Mouse (Mus musculus) liver, embryonic 16.5 days (tissue): Measurements from ENCODE around the gene Plgrkt. TPM values are rescaled to one million over a fixed set of nuclear protein-coding genes. Genes with fewer than 3 reads are reported as not detected.

Experiments
- ATAC-seq: fragments of 200-750 bp; cut with Nextera tagmentation; 2 replicates; pipeline ENCODE4 v1.8.0; 2017; ENCODE audit warnings: low read depth, mild to moderate bottlenecking, moderate number of reproducible peaks, moderate library complexity
- H3K27ac ChIP-seq: fragments of 300-500 bp; sonication (generic); 2 replicates; pipeline ENCODE4 v1.5.1; 2014; ENCODE audit warnings: mild to moderate bottlenecking, low read length
- H3K27me3 ChIP-seq: fragments of 300-500 bp; sonication (generic); 2 replicates; pipeline ENCODE4 v1.6.1; 2014; ENCODE audit warnings: low read depth, low read length, mixed read lengths; ENCODE audit not compliant: control insufficient read depth, insufficient read depth
- H3K36me3 ChIP-seq: fragments of 300-500 bp; sonication (generic); 2 replicates; pipeline ENCODE4 v1.6.1; 2014; ENCODE audit warnings: mild to moderate bottlenecking; ENCODE audit not compliant: control insufficient read depth, insufficient read depth
- H3K4me1 ChIP-seq: fragments of 300-500 bp; sonication (generic); 2 replicates; pipeline ENCODE4 v1.6.1; 2014; ENCODE audit warnings: low read depth, low read length, mixed read lengths; ENCODE audit not compliant: control insufficient read depth
- H3K4me2 ChIP-seq: fragments of 300-500 bp; sonication (generic); 2 replicates; pipeline ENCODE4 v1.6.1; 2014; ENCODE audit warnings: low read depth, low read length, mixed read lengths
- H3K4me3 ChIP-seq: fragments of 300-500 bp; sonication (generic); 2 replicates; pipeline ENCODE4 v1.5.1; 2014; ENCODE audit warnings: low read depth, mild to moderate bottlenecking, low read length
- H3K9ac ChIP-seq: fragments of 300-500 bp; sonication (generic); 2 replicates; pipeline ENCODE4 v1.6.1; 2014; ENCODE audit warnings: low read depth, low read length
- H3K9me3 ChIP-seq: fragments of 300-500 bp; sonication (generic); replicated peaks from 2 replicates; pipeline ENCODE4 v1.6.1; 2016; ENCODE audit warnings: low read length; ENCODE audit not compliant: control insufficient read depth
- WGBS: fragments of 180-500 bp; shearing (Covaris S2); extraction: QIAGEN DNeasy Blood & Tissue Kit; methylation state at CpG from one replicate; pipeline ENCODE4 v1.1.7; 2014; ENCODE audit not compliant: insufficient replicate concordance; 5-methylcytosine and 5-hydroxymethylcytosine counted together
- polyA plus RNA-seq: library from polyadenylated mRNA; unstranded; fragments of >200 nt; fragmentation: Nextera tagmentation; extraction: Ambion mirVana; gene quantifications from 2 replicates; pipeline ENCODE4 v1.2.1, GENCODE M21; 2015

The Plgrkt gene
- polyA plus RNA-seq, 1 experiment from 2014 or later: 34.2 TPM

DNA sequence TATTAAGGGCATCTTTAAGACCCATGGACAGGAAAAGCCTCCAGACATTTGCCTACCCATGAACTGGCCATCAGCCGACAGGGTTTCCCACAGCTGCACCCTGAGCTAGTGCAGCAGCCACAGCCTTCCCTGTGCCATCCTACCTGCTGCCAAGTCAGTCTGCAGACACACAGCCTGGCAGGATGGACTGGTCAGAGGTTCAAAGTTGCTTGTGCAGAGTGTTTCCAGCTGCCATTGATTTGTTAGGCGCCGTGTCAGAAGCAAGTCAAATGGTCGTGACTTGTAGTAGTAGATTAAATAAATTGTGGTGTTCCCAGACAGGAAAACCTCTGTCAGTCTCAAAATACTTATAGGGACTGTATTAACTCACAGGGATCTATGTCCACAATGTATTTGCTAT is 36.1 kb upstream of the Plgrkt start:
- no peaks in the 10 kb centered on the region for H3K36me3 ChIP-seq
- 62% methylated on average over 4 of the region's 4 CpGs for WGBS
- no peaks in the 10 kb centered on the region for H3K9me3 ChIP-seq
- no peak overlapping the region for H3K4me2 ChIP-seq
- H3K9ac ChIP-seq: no peak overlapping the region
- no peak overlapping the region for H3K4me3 ChIP-seq
- H3K27me3 ChIP-seq: no peaks in the 10 kb centered on the region
- no peak overlapping the region for H3K27ac ChIP-seq
- no peaks in the 10 kb centered on the region for H3K4me1 ChIP-seq
- ATAC-seq: no peak

DNA sequence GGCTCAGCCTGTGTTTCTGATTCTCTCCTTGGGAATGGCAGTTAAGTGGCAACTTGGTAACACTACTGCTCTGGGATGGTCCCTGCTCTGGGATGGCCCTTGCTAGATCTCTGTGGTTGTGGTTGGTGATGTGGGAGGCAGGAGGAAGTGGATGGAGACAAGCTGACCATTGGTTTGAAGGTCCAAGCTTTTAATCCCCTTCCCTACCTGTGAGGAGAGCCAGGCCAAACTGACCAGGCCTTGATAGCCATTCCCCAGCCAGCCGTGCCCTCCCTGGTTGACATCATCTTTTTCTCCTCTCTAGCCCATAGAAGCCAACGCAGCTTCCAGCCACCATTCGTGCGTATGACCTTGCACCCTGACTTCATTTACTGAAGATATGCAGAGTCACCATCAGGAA is 35.4 kb upstream of the Plgrkt start:
- Histone ChIP-seq H3K4me3 (no peak overlapping the region), H3K9me3 (no peaks in the 10 kb centered on the region), H3K9ac (no peak overlapping the region), H3K27me3 (no peaks in the 10 kb centered on the region), H3K4me1 (no peaks in the 10 kb centered on the region), H3K4me2 (no peak overlapping the region), H3K36me3 (no peaks in the 10 kb centered on the region), H3K27ac (no peak overlapping the region)
- WGBS: 71% methylated on average over 4 of the region's 4 CpGs
- ATAC-seq: no peak

DNA sequence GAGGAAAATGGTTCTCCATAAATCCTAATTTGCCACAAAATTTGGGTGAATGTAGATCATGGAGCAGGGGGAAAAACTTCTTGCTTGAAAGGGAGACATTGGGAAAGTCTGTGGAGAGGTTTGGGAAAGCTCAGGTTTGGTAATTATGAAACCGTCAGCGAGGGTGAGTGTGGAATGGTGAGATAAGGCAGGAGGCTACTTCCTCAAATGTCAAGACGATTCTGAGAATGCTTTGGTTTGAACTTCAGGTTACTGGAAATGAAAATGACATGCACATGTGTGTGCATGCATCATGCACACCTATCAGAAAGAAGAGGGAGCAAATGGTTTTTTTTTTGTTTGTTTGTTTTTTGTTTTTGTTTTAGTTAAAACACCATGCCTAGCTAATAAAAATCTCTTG is 33.3 kb upstream of the Plgrkt start:
- ATAC-seq: no peak
- H3K4me1 ChIP-seq: no peaks in the 10 kb centered on the region
- 16% methylated on average over 3 of the region's 3 CpGs for WGBS
- no peak overlapping the region for H3K4me2 ChIP-seq
- H3K27me3 ChIP-seq: no peaks in the 10 kb centered on the region
- no peak overlapping the region for H3K27ac ChIP-seq
- H3K9me3 ChIP-seq: no peaks in the 10 kb centered on the region
- no peak overlapping the region for H3K4me3 ChIP-seq
- no peaks in the 10 kb centered on the region for H3K36me3 ChIP-seq
- no peak overlapping the region for H3K9ac ChIP-seq

DNA sequence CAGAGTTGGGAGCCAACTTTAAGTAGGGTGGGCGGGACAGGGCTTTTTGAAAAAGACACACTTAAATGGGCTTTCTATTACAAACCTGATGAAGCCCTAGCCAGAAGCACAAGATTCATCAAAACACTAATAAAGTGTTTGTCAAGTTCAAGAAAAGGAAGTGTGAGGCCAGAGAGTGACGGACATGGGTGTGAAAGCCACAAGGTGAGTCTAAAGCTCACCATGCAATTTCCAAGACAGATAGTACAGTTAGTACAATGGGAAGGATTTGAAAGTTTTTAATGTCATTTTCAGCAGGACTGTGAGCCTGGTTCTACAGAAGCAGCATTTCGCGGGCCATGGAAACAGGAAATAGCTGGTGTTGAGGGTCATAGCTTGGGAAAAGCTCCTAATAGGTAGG is 32.6 kb upstream of the Plgrkt start:
- H3K4me3 ChIP-seq: no peak overlapping the region
- ATAC-seq: no peak
- no peak overlapping the region for H3K27ac ChIP-seq
- no peaks in the 10 kb centered on the region for H3K36me3 ChIP-seq
- H3K4me2 ChIP-seq: no peak overlapping the region
- H3K9me3 ChIP-seq: no peaks in the 10 kb centered on the region
- WGBS: 50% methylated on average over 4 of the region's 4 CpGs
- H3K4me1 ChIP-seq: no peaks in the 10 kb centered on the region
- H3K9ac ChIP-seq: no peak overlapping the region
- H3K27me3 ChIP-seq: no peaks in the 10 kb centered on the region

DNA sequence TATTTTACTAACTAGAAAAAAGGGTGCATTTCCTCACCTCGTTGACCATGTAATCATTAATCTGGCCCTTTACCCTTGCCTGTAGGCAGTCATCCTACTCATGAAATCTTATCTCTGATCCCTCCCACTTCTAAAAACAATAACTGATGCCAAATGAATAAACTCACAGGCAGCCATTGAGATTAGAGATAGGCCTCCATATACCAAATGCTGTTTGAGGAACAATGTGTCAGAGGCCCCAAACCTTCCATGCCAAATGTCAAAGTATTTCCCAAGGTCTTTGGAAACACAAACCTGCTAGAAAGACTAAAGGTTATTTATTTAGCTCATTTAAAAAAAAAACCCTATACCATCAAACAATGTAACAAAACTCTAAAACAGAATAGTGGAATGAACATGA is 29.2 kb upstream of the Plgrkt start:
- no peak overlapping the region for H3K4me3 ChIP-seq
- no peaks in the 10 kb centered on the region for H3K4me1 ChIP-seq
- no peaks in the 10 kb centered on the region for H3K36me3 ChIP-seq
- no peak overlapping the region for H3K27ac ChIP-seq
- H3K27me3 ChIP-seq: no peaks in the 10 kb centered on the region
- H3K9me3 ChIP-seq: no peaks in the 10 kb centered on the region
- peak; percentile 32; the same call in 1 of the 2 replicates for ATAC-seq
- no peak overlapping the region for H3K9ac ChIP-seq
- H3K4me2 ChIP-seq: no peak overlapping the region
- WGBS: 34% methylated on average over 1 of the region's 1 CpGs

DNA sequence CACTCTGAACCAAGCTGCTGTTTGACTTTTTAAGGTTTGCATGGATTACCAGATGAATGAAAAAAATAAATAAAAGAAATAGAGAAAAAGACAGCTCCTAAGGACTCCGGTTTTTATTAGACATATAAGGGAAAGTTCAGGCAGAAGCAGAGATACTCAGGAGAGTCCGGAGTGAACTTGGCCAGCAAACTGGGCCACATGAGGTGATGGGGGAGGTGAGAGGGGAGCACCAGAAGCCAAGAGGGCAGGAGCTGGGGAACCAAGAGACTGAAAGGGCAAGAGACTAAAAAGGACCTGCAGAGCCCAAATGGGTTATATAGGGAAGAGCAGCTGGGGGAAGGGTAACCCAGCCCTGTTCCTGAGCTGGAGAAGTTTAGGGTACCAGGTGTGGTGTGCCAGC is 27.5 kb upstream of the Plgrkt start:
- 80% methylated on average over 2 of the region's 2 CpGs for WGBS
- no peak for ATAC-seq
- H3K27ac ChIP-seq: no peak overlapping the region
- H3K4me3 ChIP-seq: no peak overlapping the region
- H3K27me3 ChIP-seq: no peaks in the 10 kb centered on the region
- H3K36me3 ChIP-seq: no peaks in the 10 kb centered on the region
- no peaks in the 10 kb centered on the region for H3K9me3 ChIP-seq
- no peak overlapping the region for H3K4me2 ChIP-seq
- H3K9ac ChIP-seq: no peak overlapping the region
- H3K4me1 ChIP-seq: no peaks in the 10 kb centered on the region

DNA sequence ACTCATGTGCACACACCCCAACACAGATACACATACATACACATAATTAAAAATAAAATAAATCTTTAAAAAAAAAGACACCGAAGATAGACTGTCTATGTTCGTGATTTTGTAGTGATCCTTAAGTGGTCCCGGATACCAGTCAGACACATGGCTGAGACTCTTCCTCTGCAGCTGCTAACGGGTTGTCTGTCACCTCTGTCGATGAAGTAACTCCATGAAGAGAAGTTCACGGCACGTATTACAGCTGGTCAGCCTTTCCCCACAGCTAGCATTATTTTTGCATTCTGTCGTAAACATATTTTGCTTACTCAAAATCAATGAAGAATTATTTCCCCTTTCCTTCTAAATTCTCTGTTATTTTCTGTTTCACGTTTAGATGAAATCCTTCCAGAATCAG is 26.1 kb upstream of the Plgrkt start:
- WGBS: 68% methylated on average over 9 of the region's 9 CpGs
- no peak overlapping the region for H3K9ac ChIP-seq
- no peaks in the 10 kb centered on the region for H3K27me3 ChIP-seq
- no peak overlapping the region for H3K4me3 ChIP-seq
- no peaks in the 10 kb centered on the region for H3K4me1 ChIP-seq
- H3K27ac ChIP-seq: no peak overlapping the region
- H3K9me3 ChIP-seq: no peaks in the 10 kb centered on the region
- H3K36me3 ChIP-seq: no peaks in the 10 kb centered on the region
- no peak overlapping the region for H3K4me2 ChIP-seq
- ATAC-seq: no peak

DNA sequence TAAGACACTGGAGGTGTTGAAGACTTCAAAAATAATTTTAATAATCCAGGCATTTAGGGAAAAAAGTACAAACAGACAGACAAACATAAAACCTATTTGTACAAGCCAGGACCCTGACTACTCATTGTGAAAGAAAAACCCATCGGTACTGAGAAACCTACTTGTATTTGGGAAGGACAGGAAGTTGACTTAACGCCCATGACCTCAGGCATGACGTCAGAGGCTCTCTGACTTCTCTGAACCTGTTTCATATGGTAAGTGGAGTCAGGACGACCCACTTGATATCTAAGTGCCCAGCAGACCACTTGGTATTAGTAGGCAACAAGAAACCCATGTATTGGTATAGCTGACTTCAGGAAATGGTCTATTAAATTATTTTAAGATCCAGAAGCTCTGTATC is 24.1 kb upstream of the Plgrkt start:
- Histone ChIP-seq H3K4me2 (no peak overlapping the region), H3K27ac (no peak overlapping the region), H3K4me3 (no peak overlapping the region), H3K9me3 (no peaks in the 10 kb centered on the region), H3K27me3 (no peaks in the 10 kb centered on the region), H3K9ac (no peak overlapping the region), H3K36me3 (no peaks in the 10 kb centered on the region), H3K4me1 (no peaks in the 10 kb centered on the region)
- no peak for ATAC-seq
- WGBS: 34% methylated on average over 4 of the region's 4 CpGs

DNA sequence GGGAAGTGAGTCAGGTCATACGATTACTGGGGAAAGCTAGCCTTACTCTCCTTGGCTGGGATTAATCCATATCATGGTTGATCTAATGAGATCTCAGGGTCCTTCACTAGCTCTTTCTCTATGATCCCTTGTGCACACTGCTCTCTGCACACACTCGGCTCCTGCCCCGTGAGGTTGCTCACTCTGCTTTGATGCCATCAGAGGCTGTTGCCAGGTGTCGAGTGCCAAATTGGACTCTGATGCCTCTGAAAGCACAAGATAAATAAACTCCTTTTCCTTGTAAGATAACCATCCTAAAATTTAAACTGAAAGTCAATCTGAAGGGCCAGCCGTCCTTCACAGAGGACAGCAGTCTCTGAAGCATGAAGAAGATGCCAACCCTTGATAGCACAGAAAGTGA is 23.3 kb upstream of the Plgrkt start:
- no peak overlapping the region for H3K27ac ChIP-seq
- H3K9me3 ChIP-seq: no peaks in the 10 kb centered on the region
- H3K4me2 ChIP-seq: no peak overlapping the region
- H3K4me3 ChIP-seq: no peak overlapping the region
- H3K27me3 ChIP-seq: no peaks in the 10 kb centered on the region
- H3K36me3 ChIP-seq: no peaks in the 10 kb centered on the region
- no peak overlapping the region for H3K9ac ChIP-seq
- 47% methylated on average over 5 of the region's 5 CpGs for WGBS
- ATAC-seq: no peak
- no peaks in the 10 kb centered on the region for H3K4me1 ChIP-seq

DNA sequence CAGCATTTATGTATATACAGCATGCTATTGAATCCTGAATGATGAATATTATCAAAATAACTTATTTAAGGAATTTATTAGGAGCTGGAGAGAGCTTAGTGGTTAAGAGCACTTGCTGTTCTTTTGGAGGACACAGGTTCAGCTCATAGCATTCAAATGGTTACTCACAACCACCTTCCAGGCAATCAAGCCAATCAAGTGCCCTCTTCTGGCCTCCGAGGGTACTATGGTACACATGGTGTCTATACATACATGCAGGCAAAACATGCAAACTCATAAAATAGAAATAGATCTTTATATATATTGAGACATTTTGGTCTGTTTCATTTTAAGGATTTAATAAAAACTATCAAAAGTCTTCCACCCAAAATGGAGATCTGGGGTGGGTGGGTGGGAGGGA is 21.6 kb upstream of the Plgrkt start:
- no peak for ATAC-seq
- Histone ChIP-seq H3K4me3 (no peak overlapping the region), H3K4me1 (no peaks in the 10 kb centered on the region; the same call in 1 of the 2 replicates), H3K27me3 (no peaks in the 10 kb centered on the region), H3K4me2 (no peak overlapping the region), H3K9me3 (no peaks in the 10 kb centered on the region), H3K36me3 (no peaks in the 10 kb centered on the region), H3K9ac (no peak overlapping the region), H3K27ac (no peak overlapping the region)
- WGBS: 80% methylated on average over 1 of the region's 1 CpGs
